Mouse (Mus musculus) liver, embryonic 14.5 days (tissue): ENCODE results near the gene Mllt11. TPM values are rescaled to one million over a fixed set of nuclear protein-coding genes. Genes with fewer than 3 reads are reported as not detected.

Experiments used
- ATAC-seq: fragments of 200-750 bp; cut with Nextera tagmentation; 2 replicates; pipeline ENCODE4 v1.8.0; 2017; ENCODE audit warnings: moderate number of reproducible peaks, mild to moderate bottlenecking, moderate library complexity; ENCODE audit not compliant: insufficient read depth
- DNase-seq, 3 experiments: peaks; one replicate each; pipeline ENCODE4 v3.0.0-alpha.2; 2012 to 2013; ENCODE audit warnings: low read depth in 3 of 3, low spot score in 3 of 3
- H3K27ac ChIP-seq: fragments of 300-500 bp; sonication (generic); 2 replicates; pipeline ENCODE4 v1.5.1; 2014; ENCODE audit warnings: moderate library complexity, mild to moderate bottlenecking, control low read depth, inconsistent platforms
- H3K27me3 ChIP-seq: fragments of 300-500 bp; sonication (generic); 2 replicates; pipeline ENCODE4 v1.6.1; 2014; ENCODE audit warnings: mild to moderate bottlenecking, low read length, moderate library complexity; ENCODE audit not compliant: control insufficient read depth, insufficient read depth
- H3K36me3 ChIP-seq: fragments of 300-500 bp; sonication (generic); replicated peaks from 2 replicates; pipeline ENCODE4 v1.6.1; 2014; ENCODE audit warnings: low read depth; ENCODE audit not compliant: control insufficient read depth, insufficient read depth
- H3K4me1 ChIP-seq, 2 experiments: fragments of 200-500 bp in 1 of 2; fragments of 300-500 bp in 1 of 2; sonication (generic) in 1 of 2; replicated peaks; 2 replicates each; pipeline ENCODE4 v1.6.1; 2012 to 2014; ENCODE audit warnings: antibody characterized with exemption in 1 of 2, inconsistent platforms in 1 of 2, low read length in 1 of 2; ENCODE audit not compliant: control insufficient read depth in 2 of 2, insufficient read depth in 2 of 2
- H3K4me2 ChIP-seq: fragments of 300-500 bp; sonication (generic); 2 replicates; pipeline ENCODE4 v1.6.1; 2014; ENCODE audit warnings: low read depth, mild to moderate bottlenecking, control low read depth, moderate library complexity
- H3K4me3 ChIP-seq, 2 experiments: fragments of 200-500 bp in 1 of 2; fragments of 300-500 bp in 1 of 2; sonication (generic) in 1 of 2; 2 replicates each; pipeline ENCODE4 v1.5.1; 2012 to 2014; ENCODE audit warnings: low read depth in 2 of 2, low read length in 2 of 2, mild to moderate bottlenecking in 2 of 2, control low read depth in 1 of 2, inconsistent platforms in 1 of 2, moderate library complexity in 1 of 2; ENCODE audit not compliant: insufficient read depth in 1 of 2
- H3K9ac ChIP-seq: fragments of 300-500 bp; sonication (generic); replicated peaks from 2 replicates; pipeline ENCODE4 v1.6.1; 2014; ENCODE audit warnings: mild to moderate bottlenecking, control low read depth, moderate library complexity
- H3K9me3 ChIP-seq: fragments of 300-500 bp; sonication (generic); 2 replicates; pipeline ENCODE4 v1.6.1; 2016; ENCODE audit warnings: low read length, mixed read lengths; ENCODE audit not compliant: control insufficient read depth
- CTCF ChIP-seq: IDR thresholded peaks from 2 replicates; pipeline ENCODE4 v1.5.1; 2016; ENCODE audit warnings: antibody characterized with exemption, low read depth, control low read depth
- EP300 ChIP-seq: IDR thresholded peaks from 2 replicates; pipeline ENCODE4 v1.6.1; 2016; ENCODE audit warnings: antibody characterized with exemption, low read depth
- WGBS: fragments of 180-500 bp; shearing (Covaris S2); extraction: QIAGEN DNeasy Blood & Tissue Kit; methylation state at CpG from one replicate; pipeline ENCODE4 v1.1.7; 2014; ENCODE audit not compliant: insufficient replicate concordance; 5-methylcytosine and 5-hydroxymethylcytosine counted together
- polyA plus RNA-seq, 2 experiments: library from polyadenylated mRNA; depleted of rRNA in 1 of 2; stranded (reverse) in 1 of 2; unstranded in 1 of 2; fragments of >200 nt; fragmentation: Nextera tagmentation in 1 of 2; extraction: Ambion mirVana in 1 of 2; gene quantifications; 2 replicates each; pipeline versions ENCODE4 v1.2.1 to v1.2.3; 2012 to 2014

Mllt11 gene
- polyA plus RNA-seq, 2 experiments = 1.9 to 3.0 TPM

- Histone ChIP-seq H3K4me1 (no peaks in the 10 kb centered on the region; a peak in 1 of 4 replicates), H3K4me2 (no peak overlapping the region), H3K27ac (no peak overlapping the region), H3K9ac (no peak overlapping the region), H3K9me3 (no peaks in the 10 kb centered on the region), H3K36me3 (peaks cover 14% of the 10 kb centered on the region), H3K27me3 (no peaks in the 10 kb centered on the region), H3K4me3 (no peak overlapping the region)
- 78% methylated on average over 4 of the region's 4 CpGs for WGBS
- TF ChIP-seq EP300 = no peak
- no peak for TF ChIP-seq CTCF
- ATAC-seq (no peak), DNase-seq (no peak)
Measured at GRCm38 (mm10) chr3:95261975-95262374, 30.0 kb upstream of the Mllt11 start.

- ATAC-seq = no peak
- no peak overlapping the region for H3K27ac ChIP-seq
- H3K4me3 ChIP-seq = no peak overlapping the region
- WGBS = 68% methylated on average over 5 of the region's 5 CpGs
- no peaks in the 10 kb centered on the region for H3K9me3 ChIP-seq
- DNase-seq = no peak
- peaks cover 15% of the 10 kb centered on the region for H3K36me3 ChIP-seq
- no peak overlapping the region for H3K9ac ChIP-seq
- no peaks in the 10 kb centered on the region for H3K4me1 ChIP-seq
- H3K27me3 ChIP-seq = no peaks in the 10 kb centered on the region
- no peak for TF ChIP-seq EP300
- TF ChIP-seq CTCF = no peak
- no peak overlapping the region for H3K4me2 ChIP-seq
Measured at GRCm38 (mm10) chr3:95256931-95257330, 25.0 kb upstream of the Mllt11 start.

GRCm38 (mm10) chr3:95250783-95251424, 18.9 kb upstream of the Mllt11 start, which contains the start of gene Bnipl:
Gene Bnipl (minus strand): TSS chr3:95251193.
- peaks cover 3% of the 10 kb centered on the region; the same call in 1 of the 2 replicates for H3K36me3 ChIP-seq

GRCm38 (mm10) chr3:95250361-95250760, 18.4 kb upstream of the Mllt11 start:
- peaks cover 0 to 6% of the 10 kb centered on the region in 2 experiments; a peak in 3 of 4 replicates for H3K4me1 ChIP-seq
- no peak for DNase-seq
- H3K9ac ChIP-seq = no peak overlapping the region
- no peak overlapping the region for H3K4me2 ChIP-seq
- WGBS = 66% methylated on average over 5 of the region's 5 CpGs
- no peaks in the 10 kb centered on the region for H3K9me3 ChIP-seq
- no peak for TF ChIP-seq EP300
- no peak for TF ChIP-seq CTCF
- no peak for ATAC-seq
- peaks cover 3% of the 10 kb centered on the region; the same call in 1 of the 2 replicates for H3K36me3 ChIP-seq
- H3K27ac ChIP-seq = no peak overlapping the region
- H3K4me3 ChIP-seq = no peak overlapping the region
- H3K27me3 ChIP-seq = no peaks in the 10 kb centered on the region

More at GRCm38 (mm10) chr3:95250783-95251424, 18.9 kb upstream of the Mllt11 start, which contains the start of gene Bnipl:
- Histone ChIP-seq H3K9me3 (no peaks in the 10 kb centered on the region), H3K27me3 (no peaks in the 10 kb centered on the region), H3K4me3 (no peak within 1 kb of the TSS), H3K4me1 (peaks cover 0 to 6% of the 10 kb centered on the region in 2 experiments; a peak in 3 of 4 replicates), H3K9ac (no peak within 1 kb of the TSS), H3K4me2 (no peak within 1 kb of the TSS), H3K27ac (no peak within 1 kb of the TSS)
- 43% methylated on average over 7 of the region's 7 CpGs for WGBS
- ATAC-seq (no peak), DNase-seq (no peak)
- TF ChIP-seq CTCF (no peak), EP300 (no peak)

GRCm38 (mm10) chr3:95247660-95248336, 15.8 kb upstream of the Mllt11 start:
- Histone ChIP-seq H3K4me2 (no peak overlapping the region), H3K9ac (no peak overlapping the region), H3K4me1 (peaks cover 0 to 6% of the 10 kb centered on the region in 2 experiments; a peak in 3 of 4 replicates), H3K27me3 (no peaks in the 10 kb centered on the region), H3K27ac (no peak overlapping the region), H3K4me3 (no peak overlapping the region), H3K36me3 (no peaks in the 10 kb centered on the region), H3K9me3 (no peaks in the 10 kb centered on the region)
- DNase-seq = no peak
- ATAC-seq = no peak
- 26% methylated on average over 1 of the region's 1 CpGs for WGBS
- TF ChIP-seq CTCF = no peak
